Comparison of ENCODE assay signal across 10 mouse cellular contexts in genomic region chr12:116938158-116938854, GRCm38 (mm10).
A peak's percentile ranks its signal among the peaks of the same experiment; 100 is the strongest.
DNase-seq lines count a peak whose midpoint lies in the region; ATAC-seq and TF ChIP-seq lines count a peak whose summit lies in the region.
"Had no signal": no experiment of that assay in that cellular context is flagged by ENCODE, and none has a peak within 500 bp of the region (broad histone marks: within the 10 kb centered on the region; RNA-seq: fewer than 3 reads in every experiment).

No protein-coding gene starts in this region.

- H3K4me1 ChIP-seq in midbrain, embryonic 11.5 days (ENCODE audit: control insufficient read depth, insufficient read depth, low read length) = peaks cover 15% of the 10 kb centered on the region
- H3K4me1 ChIP-seq in liver, embryonic 12.5 days = no peaks in the 10 kb centered on the region
- H3K4me1 ChIP-seq in intestine, embryonic 15.5 days (replicated peaks) = no peaks in the 10 kb centered on the region

- no peaks in the 10 kb centered on the region for H3K27me3 ChIP-seq in midbrain, embryonic 11.5 days (ENCODE audit: control insufficient read depth, insufficient read depth, low read length)
- no peaks in the 10 kb centered on the region for H3K27me3 ChIP-seq in liver, embryonic 12.5 days (replicated peaks)
- no peaks in the 10 kb centered on the region for H3K27me3 ChIP-seq in intestine, embryonic 15.5 days (replicated peaks)

- H3K36me3 ChIP-seq in midbrain, embryonic 11.5 days (ENCODE audit: control insufficient read depth, insufficient read depth, low read length) = no peaks in the 10 kb centered on the region
- no peaks in the 10 kb centered on the region for H3K36me3 ChIP-seq in liver, embryonic 12.5 days
- no peaks in the 10 kb centered on the region for H3K36me3 ChIP-seq in intestine, embryonic 15.5 days

- no peak overlapping the region for H3K4me2 ChIP-seq in midbrain, embryonic 11.5 days
- H3K4me2 ChIP-seq in liver, embryonic 12.5 days = no peak overlapping the region
- H3K4me2 ChIP-seq in intestine, embryonic 15.5 days (replicated peaks) = no peak overlapping the region

- no peak for TF ChIP-seq CTCF in layer of hippocampus, adult 2 months (conservative IDR thresholded peaks at IDR 0.05)

- WGBS in midbrain, embryonic 11.5 days = 32% methylated on average over 3 of the region's 3 CpGs
- 52% methylated on average over 3 of the region's 3 CpGs for WGBS in liver, embryonic 12.5 days (ENCODE audit: insufficient replicate concordance)
- WGBS in intestine, embryonic 15.5 days = 49% methylated on average over 3 of the region's 3 CpGs

- peak overlapping the region; percentile 3; the same call in 1 of the 2 replicates for H3K27ac ChIP-seq in layer of hippocampus, adult 2 months
- H3K27ac ChIP-seq in midbrain, embryonic 11.5 days (ENCODE audit: low read depth, low read length) = no peak overlapping the region
- H3K27ac ChIP-seq in liver, embryonic 12.5 days = no peak overlapping the region
- H3K27ac ChIP-seq in intestine, embryonic 15.5 days = no peak overlapping the region
- H3K27ac ChIP-seq: left cerebral cortex, adult 2 months had no signal

- H3K4me3 ChIP-seq in layer of hippocampus, adult 2 months = no peak overlapping the region
- no peak overlapping the region for H3K4me3 ChIP-seq in midbrain, embryonic 11.5 days (ENCODE audit: low read depth, low read length)
- H3K4me3 ChIP-seq in liver, embryonic 12.5 days = no peak overlapping the region
- H3K4me3 ChIP-seq in intestine, embryonic 15.5 days (replicated peaks) = no peak overlapping the region
- H3K4me3 ChIP-seq: left cerebral cortex, adult 2 months had no signal

- ATAC-seq in midbrain, embryonic 11.5 days (ENCODE audit: low FRiP score) = peak; percentile 51
- ATAC-seq in liver, embryonic 12.5 days = no peak
- ATAC-seq in intestine, embryonic 15.5 days = no peak

- H3K9me3 ChIP-seq in midbrain, embryonic 11.5 days (ENCODE audit: control insufficient read depth, low read length) = no peaks in the 10 kb centered on the region
- H3K9me3 ChIP-seq in liver, embryonic 12.5 days (replicated peaks) = no peaks in the 10 kb centered on the region
- H3K9me3 ChIP-seq in intestine, embryonic 15.5 days = no peaks in the 10 kb centered on the region

- DNase-seq in cerebellum, postnatal 14 days = peak; percentile 25 to 47
- DNase-seq in cerebellum, postnatal 36 days = no peak
- DNase-seq in brain, embryonic 18.5 days (ENCODE audit: low read depth, low spot score) = peak; percentile 70
- peak; percentile 42 to 46 for DNase-seq in layer of hippocampus, adult 2 months (ENCODE audit: low spot score in 2 of 2)
- DNase-seq in midbrain, embryonic 11.5 days (ENCODE audit: low spot score, missing footprints) = no peak
- DNase-seq in kidney, adult 8-10 months = no peak
- DNase-seq: cerebellum, adult 8-10 months had no signal

- no peak overlapping the region for H3K9ac ChIP-seq in midbrain, embryonic 11.5 days (ENCODE audit: low read length)
- H3K9ac ChIP-seq in liver, embryonic 12.5 days = no peak overlapping the region
- no peak overlapping the region for H3K9ac ChIP-seq in intestine, embryonic 15.5 days

Comparison
In these comparisons a context has a peak if more than half of its experiments do, and no peak if none do; other contexts are left out.
1. DNase-seq: peak in cerebellum, postnatal 14 days (2 of 2), brain, embryonic 18.5 days (single experiment) and layer of hippocampus, adult 2 months (2 of 2); none in cerebellum, postnatal 36 days (0 of 2), midbrain, embryonic 11.5 days (single experiment) and kidney, adult 8-10 months (0 of 2).